Mouse (Mus musculus) liver, embryonic 11.5 days (tissue): ENCODE data around the gene Nkx2-2. TPM values are rescaled to one million over a fixed set of nuclear protein-coding genes. Genes with fewer than 3 reads are reported as not detected.

Experiments used
- ATAC-seq: fragments of 200-750 bp; cut with Nextera tagmentation; replicated peaks from 2 replicates; pipeline ENCODE4 v1.8.0; 2017; ENCODE audit warnings: moderate number of reproducible peaks, mild to moderate bottlenecking, moderate TSS enrichment, moderate library complexity; ENCODE audit not compliant: low FRiP score
- DNase-seq: peaks from one replicate; pipeline ENCODE4 v3.0.0-alpha.2; 2017; ENCODE audit warnings: low spot score
- H3K27ac ChIP-seq: fragments of 300-500 bp; sonication (generic); 2 replicates; pipeline ENCODE4 v1.5.1; 2014; ENCODE audit warnings: mild to moderate bottlenecking, low read depth, low read length, control low read depth
- H3K27me3 ChIP-seq: fragments of 300-500 bp; sonication (generic); replicated peaks from 2 replicates; pipeline ENCODE4 v1.6.1; 2014; ENCODE audit warnings: low read length, mixed read lengths; ENCODE audit not compliant: control insufficient read depth, insufficient read depth
- H3K36me3 ChIP-seq: fragments of 300-500 bp; sonication (generic); 2 replicates; pipeline ENCODE4 v1.6.1; 2014; ENCODE audit warnings: mild to moderate bottlenecking, low read length, moderate library complexity, mixed read lengths; ENCODE audit not compliant: control insufficient read depth, insufficient read depth
- H3K4me1 ChIP-seq: fragments of 300-500 bp; sonication (generic); replicated peaks from 2 replicates; pipeline ENCODE4 v1.6.1; 2014; ENCODE audit warnings: low read length, mixed read lengths; ENCODE audit not compliant: control insufficient read depth, insufficient read depth
- H3K4me2 ChIP-seq: fragments of 300-500 bp; sonication (generic); 2 replicates; pipeline ENCODE4 v1.6.1; 2014; ENCODE audit warnings: mild to moderate bottlenecking, control low read depth, moderate library complexity
- H3K4me3 ChIP-seq: fragments of 300-500 bp; sonication (generic); 2 replicates; pipeline ENCODE4 v1.5.1; 2014; ENCODE audit warnings: low read depth, low read length, control low read depth
- H3K9ac ChIP-seq: fragments of 300-500 bp; sonication (generic); 2 replicates; pipeline ENCODE4 v1.6.1; 2014; ENCODE audit warnings: low read depth, low read length, control low read depth
- H3K9me3 ChIP-seq: fragments of 300-500 bp; sonication (generic); 2 replicates; pipeline ENCODE4 v1.6.1; 2016; ENCODE audit warnings: low read length, inconsistent platforms, mixed read lengths; ENCODE audit not compliant: control insufficient read depth
- WGBS: fragments of 180-500 bp; shearing (Covaris S2); extraction: QIAGEN DNeasy Blood & Tissue Kit; methylation state at CpG from one replicate; pipeline ENCODE4 v1.1.7; 2014; 5-methylcytosine and 5-hydroxymethylcytosine counted together
- polyA plus RNA-seq: library from polyadenylated mRNA; unstranded; fragments of >200 nt; fragmentation: Nextera tagmentation; extraction: Ambion mirVana; gene quantifications from 2 replicates; pipeline ENCODE4 v1.2.1, GENCODE M21; 2014

Gene Nkx2-2
- polyA plus RNA-seq = 0.12 and 0.26 TPM in 2 replicates

DNA sequence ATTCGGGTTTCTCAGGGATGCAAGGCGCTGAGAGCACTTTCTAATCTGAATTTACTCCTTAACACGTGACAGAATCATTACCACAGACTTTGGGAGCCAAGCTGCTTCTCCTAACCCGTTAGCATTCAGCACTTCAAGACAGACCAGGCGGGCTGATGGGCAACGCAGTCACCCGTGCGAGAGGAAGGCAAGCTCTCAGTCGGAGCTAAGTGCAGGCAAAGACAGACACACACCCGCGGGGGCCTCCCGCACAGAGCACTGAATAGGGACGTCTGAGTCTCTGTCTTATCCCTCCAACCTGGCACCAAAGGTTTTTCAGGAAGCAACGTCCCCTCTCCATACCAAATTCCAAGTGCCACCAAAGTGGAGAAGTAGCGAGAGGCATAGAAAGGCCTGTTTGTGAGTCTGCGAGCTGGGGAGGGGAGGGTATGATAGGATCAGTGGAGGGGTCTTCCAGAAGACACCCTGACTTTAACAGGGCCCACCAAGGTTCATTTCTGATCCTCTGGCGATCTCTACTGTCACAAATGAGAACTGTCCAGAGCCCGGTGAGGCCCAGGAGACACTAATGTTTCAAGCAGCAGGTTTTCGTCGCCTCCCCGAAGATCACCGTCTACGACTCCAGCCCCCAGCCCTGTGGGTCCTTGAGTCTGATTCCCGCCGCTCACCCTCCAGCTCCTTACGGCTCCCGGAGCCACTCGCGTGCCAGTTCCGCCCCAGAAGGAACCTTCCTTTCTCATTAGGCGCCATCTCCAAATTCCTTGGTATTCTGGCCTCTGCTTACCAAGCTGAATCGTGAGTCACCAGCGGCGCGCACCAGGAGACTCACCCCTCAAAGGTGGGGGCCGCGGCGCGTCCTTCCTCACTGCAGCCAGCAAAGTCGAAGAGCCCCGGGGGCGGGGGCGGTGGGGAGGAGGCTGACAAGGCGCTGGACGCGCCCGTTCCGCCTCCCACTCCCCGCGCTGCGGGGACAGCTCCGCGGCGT is at the start of gene Nkx2-2:
Gene Nkx2-2, minus strand, starts transcription at position 973 of the 985 bp plus-strand sequence.
- no peak within 1 kb of the TSS for H3K9ac ChIP-seq
- peak within 1 kb of the TSS; percentile 22 for H3K4me3 ChIP-seq
- DNase-seq (no peak), ATAC-seq (0 out of 2 replicates have a peak, but pooled peaks have one; percentile 41)
- WGBS = 1% methylated on average over 54 of the region's 54 CpGs
- peaks cover 95% of the 10 kb centered on the region for H3K27me3 ChIP-seq
- H3K27ac ChIP-seq = no peak within 1 kb of the TSS
- H3K9me3 ChIP-seq = no peaks in the 10 kb centered on the region
- H3K4me1 ChIP-seq = no peaks in the 10 kb centered on the region; the same call in 1 of the 2 replicates
- H3K4me2 ChIP-seq = peak within 1 kb of the TSS; percentile 59
- no peaks in the 10 kb centered on the region for H3K36me3 ChIP-seq

DNA sequence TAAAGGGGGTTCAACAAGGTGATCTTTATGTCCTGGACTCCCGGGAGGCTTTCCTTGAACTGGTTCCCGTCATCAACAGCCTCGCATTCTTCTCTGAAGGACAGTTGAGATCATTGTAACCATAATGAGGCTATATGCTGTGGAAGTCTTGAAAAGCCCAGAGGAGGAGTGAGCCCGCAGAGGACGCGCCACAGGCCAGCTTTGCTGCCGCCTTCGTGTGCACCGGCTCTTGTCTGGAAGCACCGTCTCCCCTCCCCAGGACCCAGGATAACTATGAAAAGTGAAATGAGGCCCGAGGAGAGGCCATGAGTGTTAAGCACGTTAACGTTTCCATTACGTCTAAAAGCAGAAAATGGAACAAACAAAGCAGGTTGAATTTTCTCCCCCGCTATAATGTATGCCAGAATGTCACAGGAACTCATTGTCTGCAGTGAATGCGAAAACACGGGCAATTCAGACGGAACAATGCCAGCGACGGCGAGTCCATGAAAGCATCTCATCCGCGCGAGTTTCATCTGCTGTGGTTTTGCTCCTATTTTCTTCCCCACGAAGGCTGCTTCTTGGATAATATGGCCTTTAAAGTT is 41.8 kb upstream of the Nkx2-2 start:
- H3K27ac ChIP-seq = no peak overlapping the region
- no peaks in the 10 kb centered on the region for H3K36me3 ChIP-seq
- DNase-seq (no peak), ATAC-seq (no peak)
- H3K9ac ChIP-seq = no peak overlapping the region
- no peaks in the 10 kb centered on the region for H3K4me1 ChIP-seq
- no peak overlapping the region for H3K4me3 ChIP-seq
- no peaks in the 10 kb centered on the region for H3K9me3 ChIP-seq
- H3K27me3 ChIP-seq = no peaks in the 10 kb centered on the region
- no peak overlapping the region for H3K4me2 ChIP-seq
- 87% methylated on average over 25 of the region's 25 CpGs for WGBS

- H3K4me1 ChIP-seq = no peaks in the 10 kb centered on the region
- no peak overlapping the region for H3K4me2 ChIP-seq
- H3K27me3 ChIP-seq = no peaks in the 10 kb centered on the region
- H3K36me3 ChIP-seq = no peaks in the 10 kb centered on the region
- no peak for DNase-seq
- no peak overlapping the region for H3K9ac ChIP-seq
- H3K4me3 ChIP-seq = no peak overlapping the region
- no peak for ATAC-seq
- H3K9me3 ChIP-seq = no peaks in the 10 kb centered on the region
- no peak overlapping the region for H3K27ac ChIP-seq
- 51% methylated on average over 5 of the region's 5 CpGs for WGBS
Measured at GRCm38 (mm10) chr2:147231175-147231574, 37.1 kb upstream of the Nkx2-2 start.

GRCm38 (mm10) chr2:147205076-147205615 is 11.1 kb upstream of the Nkx2-2 start:
- WGBS = 26% methylated on average over 4 of the region's 4 CpGs
- H3K4me3 ChIP-seq = no peak overlapping the region
- DNase-seq (no peak), ATAC-seq (no peak)
- H3K9ac ChIP-seq = no peak overlapping the region
- no peak overlapping the region for H3K27ac ChIP-seq
- no peaks in the 10 kb centered on the region for H3K9me3 ChIP-seq
- H3K27me3 ChIP-seq = peaks cover 3% of the 10 kb centered on the region; the same call in 1 of the 2 replicates
- H3K4me1 ChIP-seq = no peaks in the 10 kb centered on the region
- no peaks in the 10 kb centered on the region for H3K36me3 ChIP-seq
- H3K4me2 ChIP-seq = no peak overlapping the region

DNA sequence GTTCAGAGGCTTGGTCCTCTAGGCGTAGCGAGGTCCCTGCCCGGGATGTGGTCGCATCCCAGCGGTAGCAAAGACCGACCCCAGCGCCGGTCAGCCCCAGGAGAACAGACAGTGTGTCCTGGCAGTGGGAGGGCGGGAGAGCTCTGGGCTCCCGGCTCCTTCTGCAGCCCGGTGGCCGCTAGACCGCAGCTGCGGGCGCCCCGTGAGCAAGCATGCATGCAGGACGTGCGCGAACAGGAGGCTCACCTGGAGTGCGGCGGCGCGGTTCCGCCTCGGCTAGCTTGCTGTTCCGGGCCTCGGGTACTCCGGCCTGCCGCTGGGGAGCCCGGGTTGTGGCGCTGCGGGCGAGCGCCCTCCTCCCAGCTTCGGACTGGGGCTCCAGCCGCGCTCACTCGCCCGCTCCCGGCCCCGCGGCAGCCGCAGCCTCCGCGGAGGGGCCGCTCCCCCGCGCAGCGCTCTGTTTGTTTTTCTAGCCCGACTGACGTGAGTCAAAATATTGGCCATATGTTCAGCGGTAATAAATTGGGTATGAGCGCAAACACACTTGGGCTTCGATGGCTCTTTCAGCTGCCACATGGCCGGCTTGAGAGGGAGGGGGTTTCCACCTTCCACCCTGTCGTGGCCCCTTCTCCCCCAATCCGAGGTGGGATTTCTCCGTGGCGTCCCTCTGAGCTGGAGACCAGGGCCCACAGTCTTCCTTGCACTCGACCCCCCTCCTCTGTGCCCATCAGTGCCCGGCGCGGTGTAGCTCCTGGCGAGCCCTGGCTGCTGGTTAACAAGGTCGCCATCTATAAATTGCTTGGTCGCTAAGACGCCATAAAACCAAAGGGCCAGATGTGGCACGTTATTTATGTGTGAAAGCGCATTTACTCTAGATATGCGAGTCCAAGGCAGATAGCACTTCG is 920 bp upstream of the Nkx2-2 start:
- Histone ChIP-seq H3K4me3 (peak overlapping the region; percentile 22), H3K27ac (no peak overlapping the region), H3K36me3 (no peaks in the 10 kb centered on the region), H3K27me3 (peaks cover 81% of the 10 kb centered on the region), H3K9me3 (no peaks in the 10 kb centered on the region), H3K4me2 (peak overlapping the region; percentile 59), H3K4me1 (no peaks in the 10 kb centered on the region; the same call in 1 of the 2 replicates), H3K9ac (no peak overlapping the region)
- DNase-seq = peak; percentile 41
- ATAC-seq = no peak
- WGBS = 1% methylated on average over 65 of the region's 71 CpGs

DNA sequence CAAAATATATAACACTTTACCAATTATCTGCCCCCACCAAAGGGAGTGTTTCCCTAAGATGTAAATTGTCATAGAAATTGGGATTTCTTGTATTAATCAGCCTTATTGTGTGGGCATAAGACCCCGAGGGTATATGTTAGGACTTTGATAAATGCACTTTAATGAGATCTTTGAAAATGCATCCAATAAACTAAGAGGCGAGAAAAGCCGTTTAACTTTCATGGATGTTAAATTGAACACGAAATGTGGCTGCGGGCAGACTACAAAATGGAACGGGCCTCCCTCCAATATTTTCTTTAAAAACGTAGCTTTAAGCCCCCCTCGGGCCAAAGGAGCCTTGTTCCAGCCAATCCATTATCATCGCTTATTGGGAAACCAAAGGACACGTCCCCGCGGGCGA is 1.3 kb downstream of the Nkx2-2 start:
- Histone ChIP-seq H3K9me3 (no peaks in the 10 kb centered on the region), H3K27me3 (peaks cover 95% of the 10 kb centered on the region)

GRCm38 (mm10) chr2:147190316-147191021 is 3.6 kb downstream of the Nkx2-2 start:
- Histone ChIP-seq H3K36me3 (no peaks in the 10 kb centered on the region), H3K9me3 (no peaks in the 10 kb centered on the region), H3K4me2 (no peak overlapping the region), H3K4me1 (no peaks in the 10 kb centered on the region; the same call in 1 of the 2 replicates), H3K27me3 (peaks cover 100% of the 10 kb centered on the region), H3K4me3 (no peak overlapping the region), H3K27ac (no peak overlapping the region), H3K9ac (no peak overlapping the region)
- DNase-seq (no peak), ATAC-seq (no peak)
- WGBS = 3% methylated on average over 27 of the region's 27 CpGs

More for the DNA sequence above, 1.3 kb downstream of the Nkx2-2 start:
- DNase-seq (no peak), ATAC-seq (no peak)
- H3K9ac ChIP-seq = no peak overlapping the region
- H3K27ac ChIP-seq = no peak overlapping the region
- H3K4me1 ChIP-seq = no peaks in the 10 kb centered on the region; the same call in 1 of the 2 replicates
- H3K4me3 ChIP-seq = no peak overlapping the region
- no peak overlapping the region for H3K4me2 ChIP-seq
- WGBS = 5% methylated on average over 13 of the region's 13 CpGs
- no peaks in the 10 kb centered on the region for H3K36me3 ChIP-seq
